Mouse (Mus musculus): ENCODE data around the gene Mrln.
"Not testable (repeated sequence)": the region's sequence is repeated elsewhere in the genome, so short reads cannot be mapped to it uniquely, and the experiment has no call there.

Gene Mrln

GRCm38 (mm10) chr10:70195279-70195678, 9.2 kb upstream of the Mrln start:
- no peak for DNase-seq (ENCODE audit: low spot score in 2 of 2)

- no peak for DNase-seq (ENCODE audit: low spot score in 2 of 2)
Measured at GRCm38 (mm10) chr10:70195786-70196185, 8.7 kb upstream of the Mrln start.

- no peak for DNase-seq (ENCODE audit: low spot score in 2 of 2)
Measured at GRCm38 (mm10) chr10:70196666-70197065, 7.8 kb upstream of the Mrln start.

GRCm38 (mm10) chr10:70197601-70198000, 6.9 kb upstream of the Mrln start:
- no peak for DNase-seq (ENCODE audit: low spot score in 2 of 2)

GRCm38 (mm10) chr10:70198012-70198411, 6.5 kb upstream of the Mrln start:
- no peak for DNase-seq (ENCODE audit: low spot score in 2 of 2)

GRCm38 (mm10) chr10:70198951-70199463, 5.5 kb upstream of the Mrln start:
- no peak for DNase-seq (ENCODE audit: low spot score in 2 of 2)

GRCm38 (mm10) chr10:70199466-70200210, 4.8 kb upstream of the Mrln start:
- DNase-seq (ENCODE audit: low spot score in 2 of 2), result no peak

GRCm38 (mm10) chr10:70200889-70201500, 3.5 kb upstream of the Mrln start:
- no peak for DNase-seq (ENCODE audit: low spot score in 2 of 2)

GRCm38 (mm10) chr10:70211281-70211680, 6.8 kb downstream of the Mrln start:
- no peak for DNase-seq (ENCODE audit: low spot score in 2 of 2)

GRCm38 (mm10) chr10:70220971-70221370, 16.5 kb downstream of the Mrln start:
- no peak for DNase-seq (ENCODE audit: low spot score in 2 of 2)

GRCm38 (mm10) chr10:70222231-70222630, 17.8 kb downstream of the Mrln start:
- DNase-seq (ENCODE audit: low spot score in 2 of 2), result not testable (repeated sequence)

GRCm38 (mm10) chr10:70224571-70224970, 20.1 kb downstream of the Mrln start:
- no peak for DNase-seq (ENCODE audit: low spot score in 2 of 2)

- no peak for DNase-seq (ENCODE audit: low spot score in 2 of 2)
Measured at GRCm38 (mm10) chr10:70225760-70226159, 21.3 kb downstream of the Mrln start.

- no peak for DNase-seq (ENCODE audit: low spot score in 2 of 2)
Measured at GRCm38 (mm10) chr10:70226608-70227007, 22.1 kb downstream of the Mrln start.

GRCm38 (mm10) chr10:70230352-70230751, 25.9 kb downstream of the Mrln start:
- no peak for DNase-seq (ENCODE audit: low spot score in 2 of 2)

- DNase-seq (ENCODE audit: low spot score in 2 of 2), result no peak
Measured at GRCm38 (mm10) chr10:70237936-70238335, 33.5 kb downstream of the Mrln start.

- DNase-seq (ENCODE audit: low spot score in 2 of 2), result no peak
Measured at GRCm38 (mm10) chr10:70242751-70243444, 38.4 kb downstream of the Mrln start.

- DNase-seq (ENCODE audit: low spot score in 2 of 2), result peak in 1 of 2 experiments; percentile 32
Measured at GRCm38 (mm10) chr10:70244921-70245558, 40.6 kb downstream of the Mrln start, which contains the start of gene Slc16a9. TSS of gene Slc16a9 (plus strand) at chr10:70245100.

- no peak for DNase-seq (ENCODE audit: low spot score in 2 of 2)
Measured at GRCm38 (mm10) chr10:70245559-70245945, 41.1 kb downstream of the Mrln start.

GRCm38 (mm10) chr10:70246076-70246475, 41.6 kb downstream of the Mrln start:
- no peak for DNase-seq (ENCODE audit: low spot score in 2 of 2)

- no peak for DNase-seq (ENCODE audit: low spot score in 2 of 2)
Measured at GRCm38 (mm10) chr10:70250354-70250753, 45.9 kb downstream of the Mrln start.

GRCm38 (mm10) chr10:70250766-70251165, 46.3 kb downstream of the Mrln start:
- DNase-seq (ENCODE audit: low spot score in 2 of 2), result no peak

Data from spleen, postnatal 10 days (tissue).